18 mouse cellular contexts compared by ENCODE assay signal in the genomic region with DNA sequence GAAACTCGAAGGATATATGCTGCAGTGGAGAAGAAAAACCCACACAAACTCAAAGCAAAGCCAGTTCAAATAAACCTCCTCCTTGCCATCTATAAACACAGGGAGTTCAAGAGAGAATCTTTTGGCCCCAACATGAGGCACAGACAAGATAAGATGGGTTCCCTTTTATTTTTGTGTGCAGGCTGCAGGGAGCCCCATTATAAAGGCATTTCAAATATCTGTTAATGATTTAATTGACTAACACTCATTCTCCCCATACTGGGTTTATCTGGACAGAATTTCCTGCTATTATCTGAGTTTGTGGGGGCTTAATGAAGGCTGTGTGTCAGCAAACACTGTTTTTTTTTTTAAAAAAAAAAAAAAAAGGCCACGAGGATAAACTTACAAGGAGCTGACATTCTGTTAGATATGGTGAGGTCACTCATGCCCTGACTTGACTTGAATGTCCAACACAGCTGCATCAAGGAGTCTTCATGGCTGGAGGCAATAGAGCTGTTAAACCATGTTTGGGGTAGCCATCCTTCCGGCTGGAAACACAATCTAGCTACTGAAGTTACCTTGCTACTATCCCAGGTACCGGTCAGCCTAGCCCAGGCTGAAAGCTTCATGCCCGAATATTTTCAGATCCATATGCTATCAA.
DNase-seq lines count a peak whose midpoint lies in the region; ATAC-seq lines count a peak whose summit lies in the region.
"Had no signal": no experiment of that assay in that cellular context is flagged by ENCODE, and none has a peak within 500 bp of the region (broad histone marks: within the 10 kb centered on the region; RNA-seq: fewer than 3 reads in every experiment).

No protein-coding gene starts in this region.

- H3K9me3 ChIP-seq in heart, embryonic 10.5 days: no peaks in the 10 kb centered on the region
- H3K9me3 ChIP-seq in kidney, embryonic 15.5 days (replicated peaks): no peaks in the 10 kb centered on the region
- no peaks in the 10 kb centered on the region for H3K9me3 ChIP-seq in embryonic facial prominence, embryonic 10.5 days
- H3K9me3 ChIP-seq in intestine, embryonic 16.5 days (ENCODE audit: control insufficient read depth, low read length): no peaks in the 10 kb centered on the region
- H3K9me3 ChIP-seq: forebrain, embryonic 13.5 days; liver, embryonic 15.5 days had no signal

- ATAC-seq in kidney, embryonic 15.5 days (replicated peaks; ENCODE audit: low FRiP score): no peak
- ATAC-seq in intestine, embryonic 16.5 days: no peak
- ATAC-seq in megakaryocyte, adult 5-6 weeks (ENCODE audit: poor library complexity, severe bottlenecking): no peak
- ATAC-seq: forebrain, embryonic 13.5 days; inflammation-experienced regulatory T-cells, adult 6 months had no signal

- peak overlapping the region; percentile 81 for H3K27ac ChIP-seq in heart, embryonic 10.5 days
- peak overlapping the region; percentile 49 for H3K27ac ChIP-seq in kidney, embryonic 15.5 days
- H3K27ac ChIP-seq in embryonic facial prominence, embryonic 10.5 days (replicated peaks): peak overlapping the region; percentile 68; the same call in 1 of the 2 replicates
- peak overlapping the region; percentile 63 for H3K27ac ChIP-seq in intestine, embryonic 16.5 days (ENCODE audit: low read length)
- H3K27ac ChIP-seq: forebrain, embryonic 13.5 days; layer of hippocampus, adult 2 months; left cerebral cortex, adult 2 months; liver, embryonic 15.5 days had no signal

- no peaks in the 10 kb centered on the region for H3K36me3 ChIP-seq in heart, embryonic 10.5 days
- H3K36me3 ChIP-seq in kidney, embryonic 15.5 days: no peaks in the 10 kb centered on the region
- no peaks in the 10 kb centered on the region for H3K36me3 ChIP-seq in embryonic facial prominence, embryonic 10.5 days (replicated peaks)
- H3K36me3 ChIP-seq in intestine, embryonic 16.5 days (ENCODE audit: control insufficient read depth, insufficient read depth, low read length): no peaks in the 10 kb centered on the region
- H3K36me3 ChIP-seq: liver, embryonic 15.5 days had no signal

- peaks cover 45% of the 10 kb centered on the region for H3K4me1 ChIP-seq in heart, embryonic 10.5 days
- H3K4me1 ChIP-seq in kidney, embryonic 15.5 days: peaks cover 40% of the 10 kb centered on the region
- peaks cover 64% of the 10 kb centered on the region for H3K4me1 ChIP-seq in embryonic facial prominence, embryonic 10.5 days
- H3K4me1 ChIP-seq in intestine, embryonic 16.5 days (ENCODE audit: control insufficient read depth, insufficient read depth, low read length): peaks cover 20% of the 10 kb centered on the region
- H3K4me1 ChIP-seq: forebrain, embryonic 13.5 days; liver, embryonic 15.5 days had no signal

- H3K4me2 ChIP-seq in kidney, embryonic 15.5 days: no peak overlapping the region
- no peak overlapping the region for H3K4me2 ChIP-seq in intestine, embryonic 16.5 days (ENCODE audit: low read depth, low read length)
- H3K4me2 ChIP-seq: forebrain, embryonic 13.5 days; liver, embryonic 15.5 days had no signal

- no peak overlapping the region for H3K9ac ChIP-seq in kidney, embryonic 15.5 days
- H3K9ac ChIP-seq in intestine, embryonic 16.5 days (ENCODE audit: low read depth, low read length): no peak overlapping the region
- H3K9ac ChIP-seq: forebrain, embryonic 13.5 days; liver, embryonic 15.5 days had no signal

- WGBS in heart, embryonic 10.5 days: 39% methylated on average over 5 of the region's 5 CpGs
- 37% methylated on average over 5 of the region's 5 CpGs for WGBS in kidney, embryonic 15.5 days
- 41% methylated on average over 5 of the region's 5 CpGs for WGBS in embryonic facial prominence, embryonic 10.5 days
- 34% methylated on average over 5 of the region's 5 CpGs for WGBS in intestine, embryonic 16.5 days

- no peak overlapping the region for H3K4me3 ChIP-seq in heart, embryonic 10.5 days
- no peak overlapping the region for H3K4me3 ChIP-seq in kidney, embryonic 15.5 days (replicated peaks)
- H3K4me3 ChIP-seq in embryonic facial prominence, embryonic 10.5 days: no peak overlapping the region
- H3K4me3 ChIP-seq in intestine, embryonic 16.5 days (ENCODE audit: low read length): no peak overlapping the region
- H3K4me3 ChIP-seq: forebrain, embryonic 13.5 days; layer of hippocampus, adult 2 months; left cerebral cortex, adult 2 months; liver, embryonic 15.5 days had no signal

- DNase-seq in heart, embryonic 10.5 days (ENCODE audit: low spot score): no peak
- no peak for DNase-seq in heart, adult 11 months
- no peak for DNase-seq in kidney, postnatal 14 days
- no peak for DNase-seq in embryonic facial prominence, embryonic 10.5 days (ENCODE audit: low spot score)
- DNase-seq in frontal cortex, postnatal 14 days (ENCODE audit: low spot score in 2 of 2): no peak
- DNase-seq: adrenal gland, adult 8-10 months; cerebellum, adult 8-10 months; right cerebral cortex, adult 18-20 months; spleen, adult 18-20 months; thymus, adult 2 months had no signal

- no peaks in the 10 kb centered on the region for H3K27me3 ChIP-seq in heart, embryonic 10.5 days (ENCODE audit: insufficient read depth, poor library complexity, severe bottlenecking)
- no peaks in the 10 kb centered on the region for H3K27me3 ChIP-seq in kidney, embryonic 15.5 days
- H3K27me3 ChIP-seq in embryonic facial prominence, embryonic 10.5 days (replicated peaks; ENCODE audit: low read depth, poor library complexity, severe bottlenecking): no peaks in the 10 kb centered on the region
- no peaks in the 10 kb centered on the region for H3K27me3 ChIP-seq in intestine, embryonic 16.5 days (replicated peaks; ENCODE audit: control insufficient read depth, insufficient read depth, low read length)
- H3K27me3 ChIP-seq: liver, embryonic 15.5 days had no signal
